Mouse (Mus musculus): ENCODE measurements around the gene Slc25a26.

- no peak for TF ChIP-seq CTCF (IDR thresholded peaks at IDR 0.05; ENCODE audit: control insufficient read depth, insufficient read depth, insufficient read length)
- TF ChIP-seq MAX (IDR thresholded peaks at IDR 0.05), result no peak
- no peak for TF ChIP-seq CEBPB (IDR thresholded peaks at IDR 0.05; ENCODE audit: low read depth)
These were observed 104.4 kb downstream of the Slc25a26 start for GRCm38 (mm10) chr6:94604546-94604945.
